Mouse (Mus musculus) C2C12 (cell line): ENCODE data around the gene Scn2a.

Source experiments
- CEBPB ChIP-seq: IDR thresholded peaks from one replicate; pipeline ENCODE4 v1.6.1; 2011; ENCODE audit warnings: low read depth, mild to moderate bottlenecking, control low read depth, moderate library complexity
- USF1 ChIP-seq: IDR thresholded peaks from one replicate; pipeline ENCODE4 v1.6.1; 2011; ENCODE audit warnings: low read depth, mild to moderate bottlenecking, control low read depth, moderate library complexity

DNA sequence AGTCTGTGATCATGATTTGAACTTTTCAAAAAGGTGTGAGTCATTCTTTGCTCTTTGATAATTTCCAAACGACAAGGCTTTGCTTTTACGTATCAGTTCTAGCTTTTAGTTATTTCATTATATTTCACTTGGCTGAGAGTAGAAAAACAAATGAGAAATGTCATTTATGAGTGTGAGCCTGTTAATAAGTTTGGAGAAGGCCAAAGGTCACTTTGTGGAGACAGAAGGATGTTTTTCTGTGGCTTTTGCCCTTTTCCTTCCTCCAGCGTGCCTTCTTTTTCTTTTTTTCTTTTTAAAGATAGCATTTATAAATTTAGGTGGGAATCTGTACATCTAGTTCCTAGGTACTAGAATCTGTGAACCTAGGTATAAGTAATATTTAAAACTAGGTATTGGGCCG lies 36.5 kb downstream of the Scn2a start:
- TF ChIP-seq USF1: no peak
- no peak for TF ChIP-seq CEBPB
